Mouse (Mus musculus) lung, embryonic 16.5 days (tissue): ENCODE measurements at regions not wholly inside any gene's neighbourhood (a gene's known extent, or its start where the extent isn't known, plus 50 kb on each side); places are given as distances from the start of the nearest gene placed in this dataset.
"Not testable (repeated sequence)": the region's sequence is repeated elsewhere in the genome, so short reads cannot be mapped to it uniquely, and the experiment has no call there.

Source experiments
- ATAC-seq: fragments of 200-750 bp; cut with Nextera tagmentation; 2 replicates; pipeline ENCODE4 v1.8.0; 2017; ENCODE audit warnings: low read depth, mild to moderate bottlenecking, moderate library complexity
- H3K27ac ChIP-seq: fragments of 300-500 bp; sonication (generic); 2 replicates; pipeline ENCODE4 v1.5.1; 2014; ENCODE audit warnings: mild to moderate bottlenecking, control low read depth, low read length
- H3K27me3 ChIP-seq: fragments of 300-500 bp; sonication (generic); 2 replicates; pipeline ENCODE4 v1.6.1; 2014; ENCODE audit warnings: low read depth, low read length, mixed read lengths; ENCODE audit not compliant: control insufficient read depth, insufficient read depth
- H3K36me3 ChIP-seq: fragments of 300-500 bp; sonication (generic); 2 replicates; pipeline ENCODE4 v1.6.1; 2014; ENCODE audit warnings: low read length; ENCODE audit not compliant: control insufficient read depth, insufficient read depth
- H3K4me1 ChIP-seq: fragments of 300-500 bp; sonication (generic); replicated peaks from 2 replicates; pipeline ENCODE4 v1.6.1; 2014; ENCODE audit warnings: low read length, mixed read lengths; ENCODE audit not compliant: control insufficient read depth, insufficient read depth
- H3K4me2 ChIP-seq: fragments of 300-500 bp; sonication (generic); 2 replicates; pipeline ENCODE4 v1.6.1; 2014; ENCODE audit warnings: low read depth, low read length, control low read depth
- H3K4me3 ChIP-seq: fragments of 300-500 bp; sonication (generic); 2 replicates; pipeline ENCODE4 v1.5.1; 2014; ENCODE audit warnings: mild to moderate bottlenecking, low read length, control low read depth
- H3K9ac ChIP-seq: fragments of 300-500 bp; sonication (generic); 2 replicates; pipeline ENCODE4 v1.6.1; 2014; ENCODE audit warnings: low read length, control low read depth
- H3K9me3 ChIP-seq: fragments of 300-500 bp; sonication (generic); 2 replicates; pipeline ENCODE4 v1.6.1; 2016; ENCODE audit warnings: low read length; ENCODE audit not compliant: control insufficient read depth
- WGBS: fragments of 180-500 bp; shearing (Covaris S2); extraction: QIAGEN DNeasy Blood & Tissue Kit; methylation state at CpG from one replicate; pipeline ENCODE4 v1.1.7; 2014; 5-methylcytosine and 5-hydroxymethylcytosine counted together

GRCm38 (mm10) chr8:89962799-89963198 is 385.3 kb downstream of the Tox3 start:
- no peak for ATAC-seq
- H3K9me3 ChIP-seq = no peaks in the 10 kb centered on the region
- no peak overlapping the region for H3K4me2 ChIP-seq
- no peaks in the 10 kb centered on the region for H3K4me1 ChIP-seq
- 85% methylated on average over 1 of the region's 1 CpGs for WGBS
- H3K9ac ChIP-seq = no peak overlapping the region
- H3K4me3 ChIP-seq = no peak overlapping the region
- no peak overlapping the region for H3K27ac ChIP-seq
- H3K27me3 ChIP-seq = no peaks in the 10 kb centered on the region
- no peaks in the 10 kb centered on the region for H3K36me3 ChIP-seq

DNA sequence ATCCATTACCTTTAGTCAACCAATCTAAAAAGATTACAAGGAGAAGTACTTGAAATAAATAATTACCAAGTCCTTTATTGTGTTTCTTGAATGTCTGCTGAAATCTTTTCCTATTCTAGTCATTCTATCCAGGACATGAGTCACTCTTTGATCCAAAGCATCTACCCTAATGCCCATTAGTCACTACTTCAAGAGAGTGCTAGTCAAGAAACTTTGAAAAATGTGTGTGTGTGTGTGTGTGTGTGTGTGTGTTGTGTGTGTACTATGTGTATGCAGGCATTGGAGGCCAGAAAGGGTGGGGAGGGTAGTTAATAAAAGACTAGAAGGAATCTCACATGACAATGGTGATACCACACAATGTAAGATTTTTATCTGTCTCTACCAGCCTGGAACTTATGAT is 390.7 kb downstream of the Tox3 start:
- Histone ChIP-seq H3K27ac (no peak overlapping the region), H3K9ac (no peak overlapping the region), H3K4me2 (no peak overlapping the region), H3K27me3 (no peaks in the 10 kb centered on the region), H3K36me3 (no peaks in the 10 kb centered on the region), H3K9me3 (no peaks in the 10 kb centered on the region), H3K4me1 (no peaks in the 10 kb centered on the region), H3K4me3 (no peak overlapping the region)
- ATAC-seq = no peak

GRCm38 (mm10) chr8:89956482-89957020 is 391.6 kb downstream of the Tox3 start:
- Histone ChIP-seq H3K4me3 (no peak overlapping the region), H3K4me1 (no peaks in the 10 kb centered on the region), H3K9me3 (no peaks in the 10 kb centered on the region), H3K9ac (no peak overlapping the region), H3K27me3 (no peaks in the 10 kb centered on the region), H3K4me2 (no peak overlapping the region), H3K27ac (no peak overlapping the region), H3K36me3 (no peaks in the 10 kb centered on the region)
- no peak for ATAC-seq
- WGBS = 77% methylated on average over 11 of the region's 11 CpGs

GRCm38 (mm10) chr8:89938836-89939235 is 409.3 kb downstream of the Tox3 start:
- no peaks in the 10 kb centered on the region for H3K9me3 ChIP-seq
- ATAC-seq = no peak

GRCm38 (mm10) chr8:89934521-89934920 is 413.6 kb downstream of the Tox3 start:
- 83% methylated on average over 2 of the region's 2 CpGs for WGBS
- ATAC-seq = no peak
- no peak overlapping the region for H3K27ac ChIP-seq
- no peak overlapping the region for H3K4me2 ChIP-seq
- H3K36me3 ChIP-seq = no peaks in the 10 kb centered on the region
- H3K4me3 ChIP-seq = no peak overlapping the region
- H3K4me1 ChIP-seq = no peaks in the 10 kb centered on the region
- H3K9me3 ChIP-seq = no peaks in the 10 kb centered on the region
- H3K27me3 ChIP-seq = no peaks in the 10 kb centered on the region
- no peak overlapping the region for H3K9ac ChIP-seq

More at GRCm38 (mm10) chr8:89938836-89939235, 409.3 kb downstream of the Tox3 start:
- Histone ChIP-seq H3K4me2 (no peak overlapping the region), H3K27me3 (no peaks in the 10 kb centered on the region), H3K9ac (no peak overlapping the region), H3K27ac (no peak overlapping the region), H3K4me1 (no peaks in the 10 kb centered on the region), H3K36me3 (no peaks in the 10 kb centered on the region), H3K4me3 (no peak overlapping the region)
- WGBS = 64% methylated on average over 1 of the region's 1 CpGs

- Histone ChIP-seq H3K4me2 (no peak overlapping the region), H3K4me1 (no peaks in the 10 kb centered on the region), H3K9ac (no peak overlapping the region), H3K4me3 (no peak overlapping the region), H3K27ac (no peak overlapping the region), H3K9me3 (no peaks in the 10 kb centered on the region), H3K27me3 (no peaks in the 10 kb centered on the region), H3K36me3 (no peaks in the 10 kb centered on the region)
- 32% methylated on average over 3 of the region's 3 CpGs for WGBS
- no peak for ATAC-seq
These were observed 421.4 kb downstream of the Tox3 start for GRCm38 (mm10) chr8:89926666-89927232.

DNA sequence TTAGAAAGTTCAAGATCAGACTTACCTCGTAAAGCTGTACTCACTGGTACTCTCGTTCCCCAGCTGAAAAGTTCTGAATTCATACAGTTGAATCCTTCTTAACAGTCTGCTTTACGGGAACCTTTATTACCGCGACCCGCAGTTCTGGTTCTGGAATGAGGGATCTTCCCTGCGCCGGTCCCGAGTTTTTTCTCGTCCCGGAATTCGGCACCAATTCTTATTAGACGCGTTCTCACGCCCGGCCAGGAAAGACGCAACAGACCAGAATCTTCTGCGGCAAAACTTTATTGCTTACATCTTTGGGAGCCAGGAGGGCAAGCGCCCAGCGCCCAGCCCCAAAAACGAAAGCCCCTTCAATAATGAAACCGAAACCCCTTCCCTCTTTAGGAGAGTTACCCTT is 423.4 kb downstream of the Tox3 start:
- H3K4me1 ChIP-seq, H3K27ac ChIP-seq, H3K36me3 ChIP-seq, H3K4me3 ChIP-seq, H3K4me2 ChIP-seq, H3K9ac ChIP-seq, H3K27me3 ChIP-seq, H3K9me3 ChIP-seq, ATAC-seq: not testable (repeated sequence)
- WGBS = 82% methylated on average over 6 of the region's 22 CpGs

GRCm38 (mm10) chr8:89914076-89914475 is 434.1 kb downstream of the Tox3 start:
- no peak for ATAC-seq
- no peaks in the 10 kb centered on the region for H3K9me3 ChIP-seq
- 86% methylated on average over 6 of the region's 6 CpGs for whole genome bisulfite sequencing
- no peak overlapping the region for H3K4me2 ChIP-seq
- H3K36me3 ChIP-seq = no peaks in the 10 kb centered on the region
- no peaks in the 10 kb centered on the region for H3K27me3 ChIP-seq
- no peak overlapping the region for H3K9ac ChIP-seq
- H3K27ac ChIP-seq = no peak overlapping the region
- H3K4me3 ChIP-seq = no peak overlapping the region
- no peaks in the 10 kb centered on the region for H3K4me1 ChIP-seq

GRCm38 (mm10) chr8:89906200-89906599 is 441.9 kb downstream of the Tox3 start:
- H3K9ac ChIP-seq = no peak overlapping the region
- H3K4me1 ChIP-seq = no peaks in the 10 kb centered on the region
- H3K36me3 ChIP-seq = no peaks in the 10 kb centered on the region
- H3K4me2 ChIP-seq = no peak overlapping the region
- H3K9me3 ChIP-seq = no peaks in the 10 kb centered on the region
- H3K4me3 ChIP-seq = no peak overlapping the region
- 80% methylated on average over 6 of the region's 6 CpGs for WGBS
- H3K27me3 ChIP-seq = no peaks in the 10 kb centered on the region
- no peak overlapping the region for H3K27ac ChIP-seq
- no peak for ATAC-seq

DNA sequence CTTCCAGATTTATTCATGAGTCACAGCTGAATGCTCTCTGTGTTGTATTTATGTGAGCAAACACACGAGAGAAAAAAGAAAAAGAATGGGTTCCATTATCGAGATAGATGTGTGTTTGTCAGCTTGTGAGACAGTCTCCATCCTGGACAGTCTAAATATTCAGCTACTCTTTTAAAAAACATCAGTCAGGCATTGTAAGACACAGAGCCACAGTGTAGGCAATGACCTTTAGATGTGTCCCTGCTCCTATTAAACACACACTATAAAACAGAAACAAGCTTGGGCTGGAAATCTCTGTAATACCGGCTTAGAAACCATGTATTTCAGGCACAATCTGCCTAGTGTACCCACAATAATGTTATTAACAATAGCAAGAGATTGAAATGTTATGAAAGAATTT is 442.6 kb downstream of the Tox3 start:
- Histone ChIP-seq H3K27me3 (no peaks in the 10 kb centered on the region), H3K4me1 (no peaks in the 10 kb centered on the region), H3K9me3 (no peaks in the 10 kb centered on the region), H3K9ac (no peak overlapping the region), H3K4me3 (no peak overlapping the region), H3K36me3 (no peaks in the 10 kb centered on the region), H3K27ac (no peak overlapping the region), H3K4me2 (no peak overlapping the region)
- no peak for ATAC-seq
- WGBS = 59% methylated on average over 3 of the region's 3 CpGs
